In the genomic region with DNA sequence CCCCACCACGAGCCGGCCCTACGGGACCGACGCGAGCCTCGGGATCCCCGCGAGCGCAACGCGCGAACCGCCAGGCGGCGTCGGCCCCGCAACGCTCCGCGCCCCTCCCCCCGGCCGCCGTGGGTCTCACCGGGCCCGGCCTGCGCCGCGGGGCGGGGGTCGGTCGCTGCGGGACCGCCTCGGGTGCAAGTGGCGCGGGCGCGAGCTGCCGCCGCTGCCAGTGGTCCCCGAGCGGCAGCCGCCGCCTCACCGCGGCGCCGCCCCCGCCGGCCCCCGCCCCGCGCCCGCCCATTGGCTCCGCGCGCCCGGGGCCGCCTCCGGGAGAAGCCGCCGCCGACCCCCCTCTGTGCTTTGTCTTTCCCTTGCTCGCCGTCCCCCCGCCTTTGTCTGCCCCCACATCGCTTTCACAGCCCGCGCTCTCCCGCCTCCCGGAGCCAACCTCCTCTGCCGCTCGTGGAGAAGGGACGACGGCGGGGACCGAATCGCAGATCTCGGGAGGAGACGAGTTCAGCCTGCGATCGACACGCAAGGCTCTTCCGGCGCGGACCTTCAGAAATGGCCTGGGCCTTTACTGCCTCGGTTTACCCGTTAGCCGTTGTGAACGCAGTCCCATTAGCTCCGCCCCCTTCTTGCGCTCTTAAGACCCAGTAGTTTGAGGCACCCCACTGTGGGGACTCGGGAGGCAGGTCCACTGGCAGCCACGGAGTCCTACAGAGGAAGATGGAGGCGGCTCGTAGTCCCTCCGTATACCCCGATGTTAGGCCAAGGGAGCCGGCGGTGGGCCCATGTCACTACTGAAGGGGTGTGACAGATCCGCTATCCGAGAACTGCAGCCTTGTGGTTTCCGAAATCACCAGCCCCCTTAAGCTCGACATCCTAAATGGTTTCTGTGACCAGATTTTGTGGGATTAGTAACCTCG, we compare ENCODE assay signal across 8 mouse cellular contexts. TPM values are rescaled to one million over a fixed set of nuclear protein-coding genes. Genes with fewer than 3 reads are reported as not detected.
DNase-seq lines count a peak whose midpoint lies in the region; ATAC-seq lines count a peak whose summit lies in the region.

No protein-coding gene starts in this region.

- no peaks in the 10 kb centered on the region for H3K9me3 ChIP-seq in hindbrain, embryonic 14.5 days (ENCODE audit: control insufficient read depth, low read length)

- peaks cover 51% of the 10 kb centered on the region for H3K36me3 ChIP-seq in hindbrain, embryonic 14.5 days (replicated peaks; ENCODE audit: control insufficient read depth, insufficient read depth)

- peak overlapping the region; percentile 96 for H3K27ac ChIP-seq in hindbrain, embryonic 14.5 days

- peak overlapping the region; percentile 93 for H3K9ac ChIP-seq in hindbrain, embryonic 14.5 days

- ATAC-seq in hindbrain, embryonic 14.5 days (ENCODE audit: low FRiP score), result peak; percentile 76

- peak; percentile 82 for DNase-seq in NIH3T3 (ENCODE audit: low read depth)
- peak; percentile 84 for DNase-seq in cerebellum, adult 9-10 months
- peak; percentile 62 to 74 for DNase-seq in frontal cortex, postnatal 25 days (ENCODE audit: low spot score in 2 of 2)
- DNase-seq in hindbrain, embryonic 14.5 days (ENCODE audit: low spot score), result peak; percentile 74
- peak; percentile 69 to 79 for DNase-seq in layer of hippocampus, postnatal 25 days (ENCODE audit: extremely low spot score in 1 of 2, low spot score in 1 of 2)
- DNase-seq in lung, postnatal 25 days (ENCODE audit: low spot score), result peak; percentile 79
- peak; percentile 79 for DNase-seq in retina, embryonic 14.5 days (ENCODE audit: low spot score)
- DNase-seq in thymus, postnatal 36 days, result peak; percentile 92 to 95

- H3K4me2 ChIP-seq in hindbrain, embryonic 14.5 days (replicated peaks), result peak overlapping the region; percentile 96

- no peaks in the 10 kb centered on the region for H3K27me3 ChIP-seq in hindbrain, embryonic 14.5 days (ENCODE audit: control insufficient read depth, insufficient read depth, low read length)

- H3K4me3 ChIP-seq in hindbrain, embryonic 14.5 days (replicated peaks; ENCODE audit: low read length), result peak overlapping the region; percentile 79

- WGBS in hindbrain, embryonic 14.5 days, result under 1% methylated on average over 97 of the region's 106 CpGs

- H3K4me1 ChIP-seq in hindbrain, embryonic 14.5 days (replicated peaks; ENCODE audit: control insufficient read depth, insufficient read depth, low read length), result peaks cover 27% of the 10 kb centered on the region

RNA-seq across cellular contexts. Expression of a gene that starts 0.5 kb away (rescaled TPM):
- polyA plus RNA-seq in hindbrain, embryonic 14.5 days (2014; fragmentation: Nextera tagmentation; extraction: Ambion mirVana), result not detected in 2 replicates
- not detected for total RNA-seq in layer of hippocampus, postnatal 25 days (2021)

RNA-seq across cellular contexts. Expression of a gene that starts 0.5 kb away (rescaled TPM):
- polyA plus RNA-seq in hindbrain, embryonic 14.5 days (2014; fragmentation: Nextera tagmentation; extraction: Ambion mirVana), result 140 and 158 TPM in 2 replicates
- 100 to 1,000 TPM; 149 to 156 TPM for total RNA-seq in layer of hippocampus, postnatal 25 days (2021)

RNA-seq across cellular contexts. Expression of a gene that starts 41.8 kb away (rescaled TPM):
- polyA plus RNA-seq in hindbrain, embryonic 14.5 days (2014; fragmentation: Nextera tagmentation; extraction: Ambion mirVana), result 27.4 and 30.1 TPM in 2 replicates
- 10 to 100 TPM; 27.1 to 33.4 TPM for total RNA-seq in layer of hippocampus, postnatal 25 days (2021)

RNA-seq across cellular contexts. Expression of a gene that starts 56.0 kb away (rescaled TPM):
- 76.6 and 94.5 TPM in 2 replicates for polyA plus RNA-seq in hindbrain, embryonic 14.5 days (2014; fragmentation: Nextera tagmentation; extraction: Ambion mirVana)
- 10 to 100 TPM; 84.9 to 93.9 TPM for total RNA-seq in layer of hippocampus, postnatal 25 days (2021)

RNA-seq across cellular contexts. Expression of a gene that starts 56.5 kb away (rescaled TPM):
- 78.0 and 82.2 TPM in 2 replicates for polyA plus RNA-seq in hindbrain, embryonic 14.5 days (2014; fragmentation: Nextera tagmentation; extraction: Ambion mirVana)
- total RNA-seq in layer of hippocampus, postnatal 25 days (2021), result 10 to 100 TPM; 64.5 to 74.1 TPM

Comparison
In these comparisons a context has a peak if more than half of its experiments do, and no peak if none do; other contexts are left out.
1. Peak in every context shown above with its lines: DNase-seq, ATAC-seq, H3K4me3 ChIP-seq and H3K27ac ChIP-seq.